Mouse (Mus musculus) retina, postnatal 7 days (tissue): ENCODE results near the gene Cbx5.
A peak's percentile ranks its signal among the peaks of the same experiment; 100 is the strongest.

Experiments
- DNase-seq: peaks from one replicate; pipeline ENCODE4 v3.0.0-alpha.2; 2012; ENCODE audit warnings: low read depth, low spot score

Gene Cbx5

GRCm38 (mm10) chr15:103214971-103215907, 24.4 kb downstream of the Cbx5 start:
- DNase-seq = peak; percentile 64

DNA sequence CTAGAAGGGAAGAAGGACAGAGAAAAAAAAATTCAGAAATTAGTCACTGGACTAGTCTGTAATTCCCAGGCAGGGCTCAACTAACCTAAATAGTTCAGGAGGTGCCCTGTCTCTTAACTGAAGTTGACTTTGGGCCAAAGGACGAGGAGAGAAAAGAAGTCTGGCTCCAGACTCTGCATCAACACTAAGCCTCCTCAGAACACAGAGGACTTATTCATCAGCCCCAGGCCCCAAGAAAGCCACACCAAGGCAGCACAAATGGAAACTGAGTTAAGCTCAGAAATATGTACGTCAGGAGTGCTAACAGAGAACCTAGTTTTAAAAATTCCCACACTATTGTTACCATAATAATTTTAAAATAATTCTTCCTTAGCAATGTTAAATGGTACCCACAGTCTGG, 25.5 kb downstream of the Cbx5 start:
- DNase-seq = no peak

GRCm38 (mm10) chr15:103205156-103205555, 34.5 kb downstream of the Cbx5 start:
- DNase-seq = no peak

- DNase-seq = no peak
These were observed 37.4 kb downstream of the Cbx5 start for GRCm38 (mm10) chr15:103202088-103202793.

- DNase-seq = no peak
These were observed 41.8 kb downstream of the Cbx5 start for GRCm38 (mm10) chr15:103197785-103198184.

DNA sequence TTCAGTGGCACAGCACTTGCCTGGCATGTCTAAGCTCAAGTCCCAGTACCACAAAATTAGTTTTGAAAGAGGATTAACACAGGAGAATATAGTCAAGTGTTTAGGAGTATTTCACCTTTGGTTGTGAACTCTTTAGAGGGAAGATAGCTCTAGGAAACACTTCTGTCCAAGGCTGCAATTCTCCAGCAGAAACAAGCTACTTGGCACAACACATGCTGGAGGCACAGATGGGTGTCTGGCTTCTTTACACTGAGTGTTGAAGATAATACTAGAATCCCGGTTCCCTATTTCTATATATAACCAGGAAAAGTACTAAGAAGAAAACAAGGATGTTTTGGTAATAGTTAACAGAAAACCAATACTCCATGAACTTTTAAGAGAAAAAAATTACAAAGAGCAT, 42.8 kb downstream of the Cbx5 start:
- DNase-seq = no peak

- DNase-seq = no peak
These were observed 46.0 kb downstream of the Cbx5 start for GRCm38 (mm10) chr15:103193606-103194005.

DNA sequence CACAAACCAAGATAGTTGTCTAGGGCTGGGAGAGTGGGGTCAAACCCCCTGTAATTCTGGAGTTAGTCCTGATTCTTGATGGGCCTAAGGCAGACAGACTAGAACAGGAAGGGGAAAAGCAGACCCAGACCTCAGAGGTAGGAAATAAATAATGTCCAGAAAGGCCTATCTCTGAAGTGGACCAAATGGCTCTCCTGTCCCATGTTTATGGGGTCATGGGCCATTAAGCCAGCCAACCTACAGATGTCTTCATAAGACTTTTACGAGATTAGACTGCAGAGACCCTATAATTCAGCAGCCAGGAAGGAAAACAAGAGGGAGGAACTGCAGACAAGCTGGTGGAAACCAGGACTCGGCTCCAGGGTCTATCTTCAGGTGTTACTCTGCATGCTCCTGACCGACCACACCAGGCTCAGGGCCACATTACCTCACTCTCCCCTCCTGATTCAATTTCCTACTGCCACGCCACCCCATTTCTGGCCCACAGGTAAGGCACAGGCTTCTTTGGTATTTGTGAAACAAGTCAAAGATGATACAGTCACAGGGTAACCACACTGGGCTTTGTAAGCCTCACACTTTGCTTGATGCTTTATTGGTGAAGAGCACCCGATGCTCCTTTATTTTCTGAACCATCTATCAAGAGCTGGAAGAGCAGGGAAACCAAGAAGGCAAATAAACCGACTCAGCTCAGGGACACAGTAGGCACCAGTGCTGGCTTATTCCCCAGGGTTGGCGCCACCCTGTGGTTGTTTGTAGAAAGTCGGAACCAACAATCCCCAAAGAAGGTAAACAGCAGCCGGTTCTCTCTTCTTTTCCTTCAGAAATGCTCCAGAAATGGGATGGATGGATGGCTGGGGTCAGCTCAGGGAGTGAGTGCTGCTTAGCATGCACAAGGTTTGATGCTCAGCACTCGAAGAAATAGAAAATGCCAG, 48.8 kb downstream of the Cbx5 start:
- no peak for DNase-seq

GRCm38 (mm10) chr15:103190083-103190482, 49.5 kb downstream of the Cbx5 start:
- DNase-seq = no peak

DNA sequence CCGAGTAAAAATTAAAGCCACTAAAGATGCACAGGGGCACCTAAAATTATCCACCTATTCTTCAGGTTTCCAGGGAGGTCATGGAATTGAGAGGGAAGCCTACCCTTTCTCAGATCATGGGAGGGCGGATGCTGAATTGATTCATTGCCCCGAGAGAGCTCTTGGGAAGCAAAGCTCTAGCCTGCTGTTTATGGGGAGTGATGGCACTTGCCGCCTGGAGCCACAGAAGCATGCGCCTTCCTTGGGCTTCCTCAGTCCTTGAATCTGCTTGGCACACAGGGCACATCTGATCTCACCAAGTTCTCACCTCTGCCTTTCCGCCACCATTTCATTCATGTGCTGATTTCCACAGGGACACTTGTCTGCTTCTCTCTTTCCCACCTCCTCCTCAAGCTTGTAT, 51.8 kb downstream of the Cbx5 start:
- no peak for DNase-seq

DNA sequence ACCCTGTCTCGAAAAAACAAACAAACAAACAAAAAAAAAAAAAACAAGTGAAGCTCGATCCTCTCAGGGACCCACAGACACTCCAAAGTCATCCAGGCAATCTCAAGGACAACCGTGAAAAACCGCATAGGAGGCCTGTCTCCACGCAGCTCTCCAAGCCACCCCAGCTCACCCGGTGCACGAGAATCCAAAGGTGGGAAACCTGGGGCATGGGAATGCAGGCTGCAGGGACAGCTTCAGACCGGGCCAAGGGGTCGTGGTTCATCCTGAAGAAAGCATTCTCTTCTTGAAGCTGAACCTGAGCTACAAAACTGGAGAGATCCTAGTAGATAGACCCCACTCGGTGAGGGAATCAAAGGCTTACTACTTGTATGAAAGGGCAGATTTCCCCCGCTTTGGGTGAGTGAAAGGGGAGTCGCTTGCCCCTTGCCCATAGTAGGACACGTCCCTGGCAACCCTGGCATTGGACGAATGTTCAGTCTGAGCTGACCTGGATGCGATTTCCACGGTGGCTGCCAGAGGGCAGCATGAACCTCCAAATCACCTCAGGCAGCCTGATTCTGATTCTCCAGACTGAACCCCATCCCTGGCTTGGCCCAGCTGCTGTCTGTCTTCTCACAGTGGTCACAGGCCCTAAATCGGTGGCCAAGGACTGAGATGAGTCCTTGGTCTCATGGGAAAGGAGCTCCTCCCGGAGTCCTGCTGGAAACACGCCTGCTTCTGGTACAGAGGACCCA, 54.0 kb downstream of the Cbx5 start:
- DNase-seq = no peak

GRCm38 (mm10) chr15:103183651-103184610, 55.7 kb downstream of the Cbx5 start:
- DNase-seq = no peak

GRCm38 (mm10) chr15:103183135-103183534, 56.5 kb downstream of the Cbx5 start:
- peak; percentile 64 for DNase-seq

DNA sequence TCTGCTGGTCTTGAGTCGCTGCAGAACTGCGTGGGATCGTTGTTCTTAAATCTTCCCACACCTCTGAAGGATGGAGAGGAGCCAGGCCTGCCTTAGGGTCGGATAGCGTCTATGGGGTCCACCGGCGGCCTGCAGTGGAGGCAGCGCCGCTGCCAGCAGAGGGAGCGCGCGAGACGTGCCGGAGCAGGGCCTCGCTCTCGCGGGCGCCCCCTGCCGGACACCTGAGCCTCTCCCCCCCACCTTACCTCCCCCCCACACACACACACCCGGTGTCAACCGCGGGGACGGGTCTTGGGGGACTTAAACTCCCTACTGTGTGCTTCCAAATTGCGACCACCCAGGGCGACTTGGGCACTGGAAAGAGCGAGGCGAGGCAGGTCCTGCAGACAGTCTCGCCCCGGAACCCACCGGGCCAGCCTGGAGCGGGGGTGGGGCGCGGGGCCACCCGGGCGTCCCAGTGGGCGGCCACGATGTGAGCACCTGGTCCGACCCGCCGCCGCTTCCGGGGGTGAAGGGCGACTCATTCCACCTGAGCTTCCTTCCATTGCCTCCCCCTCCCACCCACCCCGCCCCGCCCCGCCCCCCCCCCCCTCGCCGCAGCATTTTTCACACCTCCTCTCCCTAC, 57.3 kb downstream of the Cbx5 start:
- DNase-seq = peak; percentile 70

GRCm38 (mm10) chr15:103180406-103180805, 59.2 kb downstream of the Cbx5 start:
- DNase-seq = no peak

- no peak for DNase-seq
These were observed 60.8 kb downstream of the Cbx5 start for GRCm38 (mm10) chr15:103178767-103179166.

DNA sequence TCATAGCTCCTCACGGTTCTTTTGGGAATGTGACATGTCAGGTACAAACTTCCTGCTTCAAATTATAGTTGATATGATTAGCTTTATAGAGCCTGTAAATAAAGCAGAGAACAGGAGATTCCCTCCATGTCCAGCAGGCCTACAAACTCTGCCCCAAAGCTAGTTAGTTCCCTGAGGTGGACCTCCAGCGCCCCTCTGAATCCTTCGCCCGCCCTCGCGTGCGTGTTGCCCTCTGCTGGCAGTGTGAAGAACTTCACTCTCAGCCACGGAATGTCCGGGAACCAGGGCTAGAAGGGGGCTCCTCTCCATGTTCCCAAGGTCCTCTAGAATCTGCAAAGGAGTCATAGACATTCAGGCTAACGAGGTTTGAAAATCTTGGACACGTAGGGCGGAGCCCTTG, 61.5 kb downstream of the Cbx5 start:
- no peak for DNase-seq

GRCm38 (mm10) chr15:103177611-103178041, 62.0 kb downstream of the Cbx5 start:
- DNase-seq = no peak

DNA sequence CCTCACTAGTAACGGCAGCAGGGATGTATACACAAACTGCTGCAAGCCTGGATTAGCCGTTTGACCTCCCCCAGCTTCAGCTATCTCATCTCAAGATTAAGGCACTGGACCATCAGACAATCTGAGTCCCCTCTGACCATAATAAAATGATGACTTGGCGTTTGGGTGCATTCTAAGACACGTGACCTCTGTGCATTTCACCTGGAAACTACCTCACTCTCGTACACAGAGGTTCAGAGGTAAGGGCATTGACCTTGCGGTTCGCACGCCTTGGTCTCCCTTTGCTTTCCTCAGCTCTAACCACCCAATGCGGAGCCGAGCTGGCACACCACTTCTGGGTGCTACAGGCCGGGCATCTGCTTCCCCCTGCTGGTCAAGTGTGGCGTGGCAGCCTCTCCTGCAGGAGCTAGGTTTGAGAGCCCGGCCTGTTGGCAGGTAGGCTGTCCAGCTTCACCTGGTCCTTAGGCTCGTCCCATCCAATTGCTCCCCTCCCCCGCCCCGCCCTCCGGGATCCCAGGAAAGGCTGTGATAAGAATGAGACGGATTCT, 62.7 kb downstream of the Cbx5 start:
- DNase-seq = peak; percentile 76
